Mouse (Mus musculus) kidney, adult 18-20 months (tissue): ENCODE data around the gene Lancl2.
A peak's percentile ranks its signal among the peaks of the same experiment; 100 is the strongest.

Experiments
- DNase-seq: peaks from one replicate; pipeline ENCODE4 v3.0.0; 2021

Gene Lancl2

GRCm38 (mm10) chr6:57702376-57702742, at the start of gene Lancl2:
Gene Lancl2, plus strand, starts transcription at chr6:57702540.
- no peak for DNase-seq

GRCm38 (mm10) chr6:57661295-57661694, 41.0 kb upstream of the Lancl2 start:
- DNase-seq: no peak

GRCm38 (mm10) chr6:57684156-57684555, 18.2 kb upstream of the Lancl2 start:
- DNase-seq: no peak

GRCm38 (mm10) chr6:57691467-57692261, 10.7 kb upstream of the Lancl2 start, which contains the start of gene Pyurf:
Gene Pyurf, minus strand, starts transcription at chr6:57692078.
- DNase-seq: peak; percentile 91

GRCm38 (mm10) chr6:57693116-57693515, 9.2 kb upstream of the Lancl2 start:
- no peak for DNase-seq

- no peak for DNase-seq
These were observed 654 bp upstream of the Lancl2 start for GRCm38 (mm10) chr6:57701686-57702085.

- DNase-seq: peak; percentile 98
These were observed 581 bp downstream of the Lancl2 start for GRCm38 (mm10) chr6:57702743-57703499.

GRCm38 (mm10) chr6:57703703-57704102, 1.4 kb downstream of the Lancl2 start:
- no peak for DNase-seq

GRCm38 (mm10) chr6:57706721-57707120, 4.4 kb downstream of the Lancl2 start:
- no peak for DNase-seq

- no peak for DNase-seq
These were observed 9.4 kb downstream of the Lancl2 start for GRCm38 (mm10) chr6:57711726-57712125.

GRCm38 (mm10) chr6:57721347-57721746, 19.0 kb downstream of the Lancl2 start:
- DNase-seq: no peak

- DNase-seq: no peak
These were observed 40.4 kb downstream of the Lancl2 start for GRCm38 (mm10) chr6:57742749-57743148.

- DNase-seq: peak; percentile 12
These were observed 41.0 kb downstream of the Lancl2 start for GRCm38 (mm10) chr6:57743333-57743732.

GRCm38 (mm10) chr6:57744123-57744522, 41.8 kb downstream of the Lancl2 start:
- DNase-seq: no peak

GRCm38 (mm10) chr6:57744974-57745747, 42.8 kb downstream of the Lancl2 start:
- no peak for DNase-seq

- DNase-seq: no peak
These were observed 43.4 kb downstream of the Lancl2 start for GRCm38 (mm10) chr6:57745748-57746129.

- DNase-seq: no peak
These were observed 51.8 kb downstream of the Lancl2 start for GRCm38 (mm10) chr6:57753962-57754759.

GRCm38 (mm10) chr6:57763054-57763453, 60.7 kb downstream of the Lancl2 start:
- no peak for DNase-seq

GRCm38 (mm10) chr6:57765095-57765878, 62.9 kb downstream of the Lancl2 start:
- no peak for DNase-seq

- DNase-seq: no peak
These were observed 63.9 kb downstream of the Lancl2 start for GRCm38 (mm10) chr6:57766287-57766686.

- no peak for DNase-seq
These were observed 65.0 kb downstream of the Lancl2 start for GRCm38 (mm10) chr6:57767112-57767868.
